Mouse (Mus musculus) frontal cortex, postnatal 36 days (tissue): ENCODE data around the gene Bend3.
A peak's percentile ranks its signal among the peaks of the same experiment; 100 is the strongest.

ENCODE experiments used
- DNase-seq, 2 experiments: peaks; one replicate each; pipeline ENCODE4 v3.0.0; 2022; ENCODE audit warnings: low spot score in 2 of 2

Gene Bend3

DNA sequence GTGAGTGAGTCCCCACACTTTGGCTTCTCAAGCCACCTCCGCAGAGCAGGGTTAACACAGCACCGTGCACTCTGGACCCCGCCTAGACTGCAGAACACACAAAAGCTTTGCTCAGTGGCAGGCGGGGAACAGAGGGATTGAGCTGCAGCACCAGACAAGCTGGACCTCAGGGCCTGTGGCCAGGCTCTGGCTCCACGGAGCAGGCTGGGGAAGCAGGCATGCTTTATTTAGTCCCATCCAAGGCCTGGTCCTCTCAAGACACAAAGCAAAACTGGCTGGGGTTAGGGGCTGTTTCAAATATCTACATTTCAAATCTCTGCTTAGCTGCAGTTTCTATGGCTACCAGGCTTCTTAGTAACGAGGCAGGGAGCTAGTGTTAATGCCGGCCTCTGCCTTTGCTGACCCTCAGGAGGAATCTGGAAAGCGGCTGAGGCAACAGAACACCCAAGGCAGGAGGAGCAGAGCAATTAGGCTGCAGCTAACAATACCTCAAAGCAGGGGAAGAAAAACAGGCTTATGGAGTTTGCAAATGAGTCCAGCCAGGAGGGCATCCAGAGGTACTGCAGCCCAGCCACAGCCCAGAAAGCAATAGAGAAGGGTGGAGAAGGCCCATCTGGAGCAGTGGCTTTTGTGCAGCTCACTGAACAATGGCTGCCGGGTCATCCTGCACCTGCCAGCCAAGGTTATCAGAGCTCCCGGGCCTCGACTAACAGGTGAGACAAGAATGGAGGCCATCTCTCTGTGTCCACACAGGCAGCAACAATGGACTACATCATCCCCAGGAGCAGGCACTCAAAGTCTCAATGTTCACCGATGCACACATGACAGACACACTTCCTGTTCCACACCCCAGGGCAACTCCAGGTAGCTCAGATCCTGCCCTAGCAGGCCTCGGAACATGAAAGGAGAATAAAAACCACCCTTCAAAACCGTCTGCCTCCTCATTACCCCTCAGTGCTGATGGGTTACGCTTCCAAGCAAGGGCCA is 48.9 kb downstream of the Bend3 start:
- DNase-seq: peak; percentile 19 to 40

- no peak for DNase-seq
Observed at GRCm38 (mm10) chr10:43534382-43534781, 55.8 kb downstream of the Bend3 start.

DNA sequence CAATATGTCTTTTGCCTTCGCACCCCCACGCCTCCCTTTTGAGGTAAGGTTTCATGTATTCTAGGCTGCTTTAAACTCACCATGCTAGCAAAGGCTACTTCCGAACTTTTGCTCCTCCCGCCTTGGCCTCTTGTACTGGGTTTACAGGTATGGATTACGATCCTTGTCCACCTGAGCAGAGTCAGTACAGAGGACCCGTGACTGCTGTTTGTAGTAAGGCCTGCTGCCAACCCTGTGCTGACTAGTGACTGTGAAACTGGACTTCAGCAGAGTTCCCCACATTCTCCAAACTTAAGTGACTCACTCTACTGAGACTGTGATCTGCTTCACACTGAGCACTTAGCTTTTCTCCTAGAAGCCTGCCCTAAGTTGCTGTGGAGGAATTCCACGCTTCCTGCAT is 59.0 kb downstream of the Bend3 start:
- no peak for DNase-seq

GRCm38 (mm10) chr10:43538831-43539230 is 60.2 kb downstream of the Bend3 start:
- DNase-seq: no peak

- no peak for DNase-seq
Observed at GRCm38 (mm10) chr10:43539746-43540310, 61.2 kb downstream of the Bend3 start.

GRCm38 (mm10) chr10:43540442-43541152 is 62.0 kb downstream of the Bend3 start, which contains the start of gene 1700021F05Rik:
Gene 1700021F05Rik (minus strand): TSS chr10:43540994.
- DNase-seq: peak; percentile 94 to 95

DNA sequence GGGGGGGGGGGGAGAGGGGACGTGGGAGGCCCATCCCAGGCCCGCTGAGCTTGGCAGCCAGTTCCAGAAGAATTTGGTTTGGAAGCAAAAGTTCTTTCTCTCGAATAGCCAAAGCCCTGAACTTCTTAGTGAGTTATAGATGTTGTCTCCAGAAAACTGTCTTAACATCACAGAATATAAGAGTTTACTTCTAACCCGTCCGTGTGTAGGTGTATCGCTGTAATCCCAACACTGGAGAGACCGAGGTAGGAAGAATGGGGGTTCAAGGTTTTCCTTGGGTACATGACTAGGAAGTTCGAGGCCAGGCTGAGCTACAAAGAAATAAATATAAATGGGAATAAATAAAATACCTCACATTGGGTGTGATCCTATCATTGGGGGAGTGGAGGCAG is 62.5 kb downstream of the Bend3 start:
- no peak for DNase-seq

- no peak for DNase-seq
Observed at GRCm38 (mm10) chr10:43549411-43549810, 70.8 kb downstream of the Bend3 start.

GRCm38 (mm10) chr10:43550923-43551322 is 72.3 kb downstream of the Bend3 start:
- no peak for DNase-seq

GRCm38 (mm10) chr10:43551388-43551787 is 72.8 kb downstream of the Bend3 start:
- no peak for DNase-seq

- DNase-seq: no peak
Observed at GRCm38 (mm10) chr10:43557630-43558165, 79.1 kb downstream of the Bend3 start.

DNA sequence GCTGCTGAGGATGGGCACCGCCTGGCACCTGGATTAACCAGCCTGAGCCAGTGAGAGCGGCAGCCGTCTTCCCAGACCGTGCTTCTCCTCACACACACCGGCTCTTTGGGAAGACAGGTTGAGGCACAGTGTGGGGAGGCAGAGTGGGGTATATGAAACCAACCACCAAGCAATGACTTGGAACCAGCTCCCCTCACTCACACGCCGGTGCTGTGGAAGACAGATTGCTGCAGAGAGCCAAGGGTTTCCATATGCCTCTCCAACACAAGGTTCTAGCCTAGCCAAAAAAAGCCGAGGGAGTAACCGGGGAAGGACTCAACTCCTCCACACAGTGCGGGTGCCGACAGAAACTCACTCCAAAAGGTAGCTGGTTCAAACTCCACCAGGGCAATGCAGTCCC is 80.7 kb downstream of the Bend3 start:
- no peak for DNase-seq

GRCm38 (mm10) chr10:43560765-43561164 is 82.1 kb downstream of the Bend3 start:
- no peak for DNase-seq

- no peak for DNase-seq
Observed at GRCm38 (mm10) chr10:43561311-43561710, 82.7 kb downstream of the Bend3 start.
